Mouse (Mus musculus): ENCODE measurements at regions not wholly inside any gene's neighbourhood (a gene's known extent, or its start where the extent isn't known, plus 50 kb on each side); places are given as distances from the start of the nearest gene placed in this dataset.

DNA sequence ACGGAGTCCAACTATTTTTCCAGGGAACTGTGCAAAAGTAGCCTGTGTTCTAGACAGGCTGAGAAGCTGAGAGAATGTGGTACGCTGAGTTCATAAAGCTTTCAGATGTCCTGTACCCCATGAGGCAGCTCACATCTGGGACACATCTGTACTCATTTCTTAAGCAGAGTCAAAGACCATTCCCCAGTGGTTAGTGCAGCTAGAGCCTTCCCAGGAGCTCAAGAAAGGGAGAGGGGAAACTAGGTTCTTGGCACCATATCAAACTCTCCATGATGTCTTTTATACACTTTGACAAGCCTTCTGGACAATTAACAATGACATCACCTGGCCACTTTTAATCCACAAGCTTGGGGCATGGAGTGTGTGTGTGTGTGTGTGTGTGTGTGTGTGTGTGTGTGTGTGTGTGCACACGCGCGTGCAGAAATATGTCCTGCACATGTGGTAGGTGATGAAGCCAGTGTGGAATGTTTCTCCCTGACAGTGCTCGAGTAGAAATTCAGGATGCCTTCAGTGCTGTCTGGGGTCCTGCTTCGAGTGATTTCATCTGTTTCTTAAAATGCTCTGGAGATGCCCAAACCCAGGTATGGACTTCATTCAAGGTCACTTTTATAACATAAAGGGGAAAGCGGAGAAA lies 121.1 kb upstream of the Dock1 start:
- H3K4me3 ChIP-seq (ENCODE audit: control insufficient read depth, insufficient read depth, low read length): no peak overlapping the region
- 90% methylated on average over 8 of the region's 8 CpGs for WGBS

GRCm38 (mm10) chr7:134550221-134550809 lies 120.1 kb upstream of the Dock1 start:
- H3K27me3 ChIP-seq (ENCODE audit: control insufficient read depth, insufficient read depth, low read length): no peaks in the 10 kb centered on the region
- H3K4me1 ChIP-seq (replicated peaks; ENCODE audit: control insufficient read depth, insufficient read depth, low read length): no peaks in the 10 kb centered on the region
- H3K36me3 ChIP-seq (ENCODE audit: control insufficient read depth, insufficient read depth, low read length): no peaks in the 10 kb centered on the region
- no peak overlapping the region for H3K4me3 ChIP-seq (ENCODE audit: control insufficient read depth, insufficient read depth, low read length)
- no peak overlapping the region for H3K27ac ChIP-seq (ENCODE audit: control insufficient read depth, insufficient read depth, low read length)
- TF ChIP-seq CTCF (IDR thresholded peaks at IDR 0.05; ENCODE audit: borderline replicate concordance, control insufficient read depth, extremely low read depth, insufficient read depth, low read length, poor library complexity) (no peak), POLR2A (IDR thresholded peaks at IDR 0.05; ENCODE audit: control insufficient read depth, extremely low read depth, insufficient read depth, low read length, poor library complexity) (no peak)
- WGBS: 26% methylated on average over 7 of the region's 7 CpGs
- no peak for DNase-seq

More for the DNA sequence above, 121.1 kb upstream of the Dock1 start:
- no peak for TF ChIP-seq CTCF (IDR thresholded peaks at IDR 0.05; ENCODE audit: borderline replicate concordance, control insufficient read depth, extremely low read depth, insufficient read depth, low read length, poor library complexity)
- no peak for TF ChIP-seq POLR2A (IDR thresholded peaks at IDR 0.05; ENCODE audit: control insufficient read depth, extremely low read depth, insufficient read depth, low read length, poor library complexity)
- H3K36me3 ChIP-seq (ENCODE audit: control insufficient read depth, insufficient read depth, low read length): no peaks in the 10 kb centered on the region
- H3K27ac ChIP-seq (ENCODE audit: control insufficient read depth, insufficient read depth, low read length): no peak overlapping the region
- no peak for DNase-seq
- no peaks in the 10 kb centered on the region for H3K27me3 ChIP-seq (ENCODE audit: control insufficient read depth, insufficient read depth, low read length)
- no peaks in the 10 kb centered on the region for H3K4me1 ChIP-seq (replicated peaks; ENCODE audit: control insufficient read depth, insufficient read depth, low read length)

DNA sequence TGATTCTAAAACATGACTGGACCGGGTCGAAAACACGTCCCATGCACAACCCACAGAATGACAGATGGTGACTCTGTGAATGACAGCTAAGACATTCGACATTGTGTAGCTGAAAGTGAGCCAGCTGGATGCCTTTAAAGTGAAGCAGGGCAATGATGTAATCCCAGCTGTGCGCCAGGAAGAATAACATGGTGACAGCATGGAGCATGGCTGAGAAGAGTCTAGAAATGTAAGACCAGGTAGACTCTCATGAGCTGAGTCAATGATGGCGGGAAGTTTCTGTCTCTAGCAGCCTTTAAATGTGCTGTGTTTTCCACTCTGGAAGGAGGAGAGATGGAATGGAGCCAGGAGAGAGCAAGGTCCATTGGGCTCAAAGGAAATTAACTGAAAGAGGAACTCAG lies 118.4 kb upstream of the Dock1 start:
- H3K36me3 ChIP-seq (ENCODE audit: control insufficient read depth, insufficient read depth, low read length): no peaks in the 10 kb centered on the region
- H3K27ac ChIP-seq (ENCODE audit: control insufficient read depth, insufficient read depth, low read length): no peak overlapping the region
- H3K27me3 ChIP-seq (ENCODE audit: control insufficient read depth, insufficient read depth, low read length): no peaks in the 10 kb centered on the region
- DNase-seq: no peak
- 76% methylated on average over 6 of the region's 6 CpGs for WGBS
- no peaks in the 10 kb centered on the region for H3K4me1 ChIP-seq (replicated peaks; ENCODE audit: control insufficient read depth, insufficient read depth, low read length)
- TF ChIP-seq CTCF (IDR thresholded peaks at IDR 0.05; ENCODE audit: borderline replicate concordance, control insufficient read depth, extremely low read depth, insufficient read depth, low read length, poor library complexity): no peak
- no peak for TF ChIP-seq POLR2A (IDR thresholded peaks at IDR 0.05; ENCODE audit: control insufficient read depth, extremely low read depth, insufficient read depth, low read length, poor library complexity)
- no peak overlapping the region for H3K4me3 ChIP-seq (ENCODE audit: control insufficient read depth, insufficient read depth, low read length)

- no peak for DNase-seq
- Histone ChIP-seq H3K4me3 (ENCODE audit: control insufficient read depth, insufficient read depth, low read length) (no peak overlapping the region), H3K36me3 (ENCODE audit: control insufficient read depth, insufficient read depth, low read length) (no peaks in the 10 kb centered on the region), H3K27me3 (ENCODE audit: control insufficient read depth, insufficient read depth, low read length) (no peaks in the 10 kb centered on the region), H3K27ac (ENCODE audit: control insufficient read depth, insufficient read depth, low read length) (no peak overlapping the region), H3K4me1 (replicated peaks; ENCODE audit: control insufficient read depth, insufficient read depth, low read length) (no peaks in the 10 kb centered on the region)
- TF ChIP-seq CTCF (IDR thresholded peaks at IDR 0.05; ENCODE audit: borderline replicate concordance, control insufficient read depth, extremely low read depth, insufficient read depth, low read length, poor library complexity): no peak
- no peak for TF ChIP-seq POLR2A (IDR thresholded peaks at IDR 0.05; ENCODE audit: control insufficient read depth, extremely low read depth, insufficient read depth, low read length, poor library complexity)
- 38% methylated on average over 4 of the region's 4 CpGs for WGBS
Observed at GRCm38 (mm10) chr7:134556061-134556460, 114.4 kb upstream of the Dock1 start.

- no peaks in the 10 kb centered on the region for H3K36me3 ChIP-seq (ENCODE audit: control insufficient read depth, insufficient read depth, low read length)
- no peak overlapping the region for H3K4me3 ChIP-seq (ENCODE audit: control insufficient read depth, insufficient read depth, low read length)
- WGBS: 65% methylated on average over 5 of the region's 5 CpGs
- DNase-seq: peak; percentile 35
- no peak for TF ChIP-seq CTCF (IDR thresholded peaks at IDR 0.05; ENCODE audit: borderline replicate concordance, control insufficient read depth, extremely low read depth, insufficient read depth, low read length, poor library complexity)
- TF ChIP-seq POLR2A (IDR thresholded peaks at IDR 0.05; ENCODE audit: control insufficient read depth, extremely low read depth, insufficient read depth, low read length, poor library complexity): no peak
- no peaks in the 10 kb centered on the region for H3K4me1 ChIP-seq (replicated peaks; ENCODE audit: control insufficient read depth, insufficient read depth, low read length)
- H3K27me3 ChIP-seq (ENCODE audit: control insufficient read depth, insufficient read depth, low read length): no peaks in the 10 kb centered on the region
- H3K27ac ChIP-seq (ENCODE audit: control insufficient read depth, insufficient read depth, low read length): no peak overlapping the region
Observed at GRCm38 (mm10) chr7:134566322-134566721, 104.1 kb upstream of the Dock1 start.

DNA sequence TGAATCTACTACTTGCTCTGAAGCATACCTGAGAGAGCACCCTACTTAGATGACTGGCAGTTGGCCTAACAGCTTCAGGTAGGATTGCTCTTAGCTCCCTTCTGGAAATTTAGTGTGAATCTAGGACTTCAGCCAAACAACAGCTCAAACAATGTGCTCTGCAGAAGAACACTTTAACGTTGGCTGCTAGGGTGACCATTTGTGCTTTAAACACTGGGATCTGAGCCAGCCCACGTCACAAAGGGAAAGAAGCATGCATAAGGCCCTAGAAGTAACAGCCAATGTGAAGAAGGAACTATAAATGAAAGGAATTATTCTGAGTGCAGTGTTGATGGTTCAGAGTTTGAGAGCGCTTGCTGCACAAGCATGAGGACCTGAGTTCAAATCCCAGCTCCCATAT lies 101.2 kb upstream of the Dock1 start:
- no peaks in the 10 kb centered on the region for H3K4me1 ChIP-seq (replicated peaks; ENCODE audit: control insufficient read depth, insufficient read depth, low read length)
- DNase-seq: no peak
- 81% methylated on average over 3 of the region's 3 CpGs for WGBS

More for the DNA sequence above, 101.2 kb upstream of the Dock1 start:
- Histone ChIP-seq H3K27ac (ENCODE audit: control insufficient read depth, insufficient read depth, low read length) (no peak overlapping the region), H3K27me3 (ENCODE audit: control insufficient read depth, insufficient read depth, low read length) (no peaks in the 10 kb centered on the region), H3K4me3 (ENCODE audit: control insufficient read depth, insufficient read depth, low read length) (no peak overlapping the region), H3K36me3 (ENCODE audit: control insufficient read depth, insufficient read depth, low read length) (no peaks in the 10 kb centered on the region)
- no peak for TF ChIP-seq CTCF (IDR thresholded peaks at IDR 0.05; ENCODE audit: borderline replicate concordance, control insufficient read depth, extremely low read depth, insufficient read depth, low read length, poor library complexity)
- TF ChIP-seq POLR2A (IDR thresholded peaks at IDR 0.05; ENCODE audit: control insufficient read depth, extremely low read depth, insufficient read depth, low read length, poor library complexity): no peak
